Mouse (Mus musculus) spleen, adult 2 months (tissue): ENCODE results near the gene Emilin2. TPM values are rescaled to one million over a fixed set of nuclear protein-coding genes. Genes with fewer than 3 reads are reported as not detected.

Source experiments
- DNase-seq, 2 experiments: peaks; one replicate each; pipeline versions ENCODE4 v3.0.0 to v3.0.0-alpha.2; 2012 to 2021; ENCODE audit warnings: low spot score in 2 of 2, low read depth in 1 of 2
- H3K27ac ChIP-seq: fragments of 200-500 bp; 2 replicates; pipeline ENCODE4 v1.5.1; 2012; ENCODE audit warnings: low read length, inconsistent platforms; ENCODE audit not compliant: insufficient read depth
- H3K27me3 ChIP-seq: fragments of 200-500 bp; 2 replicates; pipeline ENCODE4 v1.6.1; 2012; ENCODE audit warnings: mild to moderate bottlenecking, moderate library complexity, low read length, inconsistent platforms; ENCODE audit not compliant: control insufficient read depth, insufficient read depth
- H3K36me3 ChIP-seq: fragments of 200-500 bp; 2 replicates; pipeline ENCODE4 v1.6.1; 2012; ENCODE audit warnings: mild to moderate bottlenecking, low read length, inconsistent platforms; ENCODE audit not compliant: control insufficient read depth, insufficient read depth
- H3K4me1 ChIP-seq: fragments of 200-500 bp; 2 replicates; pipeline ENCODE4 v1.6.1; 2011; ENCODE audit warnings: inconsistent platforms; ENCODE audit not compliant: control insufficient read depth, insufficient read depth, insufficient read length
- H3K4me3 ChIP-seq: fragments of 200-500 bp; 2 replicates; pipeline ENCODE4 v1.5.1; 2011; ENCODE audit warnings: mild to moderate bottlenecking, inconsistent platforms; ENCODE audit not compliant: insufficient read depth, insufficient read length; ENCODE audit errors: extremely low read depth
- CTCF ChIP-seq: fragments of 200-500 bp; IDR thresholded peaks from 2 replicates; pipeline ENCODE4 v1.5.1; 2011; ENCODE audit warnings: mild to moderate bottlenecking, inconsistent platforms; ENCODE audit not compliant: insufficient read depth, insufficient read length, insufficient replicate concordance; ENCODE audit errors: extremely low read depth
- POLR2A ChIP-seq: fragments of 200-500 bp; IDR thresholded peaks from 2 replicates; pipeline ENCODE4 v1.6.1; 2011; ENCODE audit warnings: low read depth, low read length, inconsistent platforms
- WGBS: fragments of 180-500 bp; shearing (Covaris S2); methylation state at CpG from one replicate; pipeline ENCODE4 v1.1.7; 2018; 5-methylcytosine and 5-hydroxymethylcytosine counted together
- polyA plus RNA-seq: library from polyadenylated mRNA; depleted of rRNA; stranded (reverse); fragments of >200 nt; gene quantifications from 2 replicates; pipeline ENCODE4 v1.2.3, GENCODE M21; 2012

Emilin2 gene
- polyA plus RNA-seq, 1 experiment: 20.0 TPM

DNA sequence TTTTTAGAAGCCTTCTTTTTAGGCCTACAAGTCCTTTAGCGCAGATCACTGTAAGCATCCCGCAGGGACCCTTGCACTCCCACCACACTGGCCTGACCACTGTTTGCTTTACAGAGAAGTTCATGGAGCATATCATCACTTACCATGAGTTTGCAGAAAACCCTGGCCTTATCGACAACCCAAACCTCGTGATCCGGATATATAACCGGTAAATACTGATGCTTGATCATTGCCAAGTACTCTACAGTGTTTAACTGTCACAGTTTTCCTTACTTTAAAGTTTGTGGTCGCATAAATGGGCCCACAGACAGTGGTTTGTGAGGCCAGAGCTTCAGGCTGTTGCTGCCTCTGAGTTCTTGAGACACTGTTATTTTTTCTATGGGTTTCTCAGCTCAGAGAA lies 73.3 kb downstream of the Emilin2 start:
- Histone ChIP-seq H3K27me3 (no peaks in the 10 kb centered on the region), H3K4me3 (no peak overlapping the region), H3K36me3 (peaks cover 21% of the 10 kb centered on the region), H3K4me1 (no peaks in the 10 kb centered on the region), H3K27ac (no peak overlapping the region)
- DNase-seq: no peak
- WGBS: 89% methylated on average over 7 of the region's 7 CpGs
- TF ChIP-seq POLR2A (no peak), CTCF (no peak)

DNA sequence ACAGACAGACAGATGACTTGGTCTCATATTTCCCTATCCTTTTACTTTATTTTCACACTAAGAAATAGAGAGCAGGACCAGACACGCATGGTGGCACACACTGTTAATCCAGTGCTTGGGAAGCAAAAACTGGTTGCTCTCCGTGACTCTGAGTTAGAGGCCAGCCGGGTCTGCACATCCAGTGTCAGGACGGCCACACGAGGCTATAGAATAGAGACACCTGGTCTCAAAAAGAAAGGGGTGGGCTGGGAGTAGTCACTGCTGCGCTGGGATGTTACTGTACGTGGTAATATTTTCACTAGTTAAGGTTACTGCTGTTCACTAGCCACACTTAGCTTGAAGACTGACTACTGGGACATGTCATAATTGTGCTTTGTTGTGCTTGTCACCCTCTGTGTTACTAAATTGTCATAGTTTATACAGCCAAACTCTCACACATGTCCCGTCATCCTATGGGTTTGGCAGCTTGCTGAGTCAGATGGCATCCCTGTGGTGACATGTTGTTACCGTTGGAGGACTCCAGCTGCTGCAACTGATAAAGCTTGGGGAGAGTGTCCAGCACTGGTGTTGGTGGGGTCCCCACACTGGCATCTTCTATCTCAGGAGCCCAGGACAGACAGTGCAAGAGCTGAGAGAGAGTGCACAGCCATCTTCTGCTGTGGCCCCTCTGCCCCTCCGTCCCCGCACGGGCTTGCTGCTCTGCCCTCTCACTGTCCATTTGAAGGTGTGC lies 76.4 kb downstream of the Emilin2 start:
- 83% methylated on average over 12 of the region's 12 CpGs for WGBS
- DNase-seq: no peak
- H3K27ac ChIP-seq: peak overlapping the region; percentile 64; the same call in 1 of the 2 replicates
- H3K27me3 ChIP-seq: no peaks in the 10 kb centered on the region
- H3K4me3 ChIP-seq: no peak overlapping the region
- no peaks in the 10 kb centered on the region for H3K4me1 ChIP-seq
- no peak for TF ChIP-seq POLR2A
- no peak for TF ChIP-seq CTCF
- peaks cover 24% of the 10 kb centered on the region for H3K36me3 ChIP-seq

DNA sequence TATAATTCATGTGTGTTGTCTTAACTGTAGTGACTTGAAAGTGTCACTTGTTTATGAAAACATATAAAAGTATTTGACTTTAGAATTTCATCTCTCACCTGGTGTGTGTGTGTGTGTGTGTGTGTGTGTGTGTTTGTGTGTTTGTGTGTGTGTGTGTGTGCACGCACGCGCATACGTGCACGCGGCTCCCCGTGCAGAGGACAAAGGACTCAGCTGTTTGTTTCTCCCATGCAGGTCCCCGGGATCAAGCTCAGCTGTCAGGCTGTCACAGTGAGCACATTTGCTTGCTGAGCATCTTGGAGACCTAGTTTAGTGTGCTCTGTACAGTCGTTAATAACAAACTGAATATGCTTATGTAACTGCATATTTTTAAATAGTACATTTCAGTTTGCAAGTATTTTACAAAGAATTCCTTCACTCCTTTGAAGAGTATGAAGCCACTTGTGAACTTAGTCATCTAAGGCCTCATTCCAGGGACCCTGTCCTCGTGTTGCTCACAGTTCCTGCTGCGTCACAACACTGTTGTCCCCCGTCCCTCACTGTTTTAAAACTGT lies 77.7 kb downstream of the Emilin2 start:
- H3K36me3 ChIP-seq: peaks cover 24% of the 10 kb centered on the region
- DNase-seq: no peak
- no peaks in the 10 kb centered on the region for H3K27me3 ChIP-seq
- H3K27ac ChIP-seq: no peak overlapping the region; the same call in 1 of the 2 replicates
- no peak overlapping the region for H3K4me3 ChIP-seq
- no peaks in the 10 kb centered on the region for H3K4me1 ChIP-seq
- TF ChIP-seq POLR2A (no peak), CTCF (no peak)
- WGBS: 94% methylated on average over 12 of the region's 12 CpGs

GRCm38 (mm10) chr17:71233210-71233609 lies 78.6 kb downstream of the Emilin2 start:
- H3K4me1 ChIP-seq: no peaks in the 10 kb centered on the region
- 93% methylated on average over 4 of the region's 4 CpGs for WGBS
- no peak for DNase-seq
- no peak overlapping the region for H3K4me3 ChIP-seq
- H3K36me3 ChIP-seq: peaks cover 21% of the 10 kb centered on the region
- TF ChIP-seq POLR2A: no peak
- no peak for TF ChIP-seq CTCF
- no peaks in the 10 kb centered on the region for H3K27me3 ChIP-seq
- no peak overlapping the region for H3K27ac ChIP-seq

DNA sequence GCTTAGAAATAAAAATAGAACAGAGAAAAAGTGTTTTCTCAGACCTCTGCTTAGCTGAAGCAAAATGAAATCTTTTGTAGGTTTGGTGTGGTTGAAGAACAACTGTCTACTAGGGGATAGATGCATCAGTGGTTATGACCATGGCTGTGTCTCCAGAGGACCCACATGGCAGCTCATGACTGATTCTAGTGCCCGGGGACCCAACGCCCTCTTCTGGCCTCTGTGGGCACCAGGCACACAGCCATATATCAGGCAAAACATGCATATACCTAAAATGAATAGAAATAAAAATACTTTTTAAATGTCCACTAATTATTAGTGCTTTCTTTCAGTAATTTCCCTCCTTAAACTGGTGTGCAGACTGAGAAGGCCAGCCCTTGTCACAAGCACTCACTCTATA lies 79.8 kb downstream of the Emilin2 start:
- Histone ChIP-seq H3K36me3 (peaks cover 20% of the 10 kb centered on the region), H3K27ac (no peak overlapping the region), H3K4me3 (no peak overlapping the region), H3K27me3 (no peaks in the 10 kb centered on the region), H3K4me1 (no peaks in the 10 kb centered on the region)
- TF ChIP-seq POLR2A: no peak
- no peak for TF ChIP-seq CTCF
- 79% methylated on average over 2 of the region's 2 CpGs for WGBS
- no peak for DNase-seq

DNA sequence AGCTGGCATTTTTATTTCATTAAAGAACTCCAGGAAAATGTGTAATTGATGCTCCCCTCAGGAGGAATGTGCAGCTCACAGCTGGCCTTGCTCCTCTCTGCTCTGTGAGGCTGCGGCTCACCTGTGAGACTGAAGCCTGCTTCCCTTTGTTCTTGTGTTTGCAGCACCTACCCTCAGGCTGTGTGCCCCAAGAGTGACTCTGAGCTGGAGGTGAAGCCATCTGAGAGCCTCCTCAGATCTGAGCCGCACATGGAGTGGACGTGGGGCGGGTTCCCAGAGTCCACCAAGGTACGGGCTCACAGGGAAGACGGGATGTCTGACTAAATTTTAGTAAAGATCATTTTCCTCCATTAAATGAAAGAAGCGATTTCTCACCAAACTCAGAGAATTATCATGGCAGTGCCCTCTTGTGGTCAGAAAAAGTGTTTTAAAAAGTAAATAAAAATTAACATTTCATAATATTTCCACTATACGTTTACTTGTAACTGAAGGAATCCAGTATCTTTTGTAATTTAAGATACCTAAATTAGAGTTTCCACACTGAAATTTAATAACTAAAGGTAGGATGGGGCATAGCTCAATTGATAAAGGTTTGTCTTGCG lies 81.6 kb downstream of the Emilin2 start:
- TF ChIP-seq POLR2A: no peak
- no peak for TF ChIP-seq CTCF
- WGBS: 84% methylated on average over 9 of the region's 9 CpGs
- Histone ChIP-seq H3K4me1 (peaks cover 1% of the 10 kb centered on the region; the same call in 1 of the 2 replicates), H3K27me3 (no peaks in the 10 kb centered on the region), H3K36me3 (peaks cover 16% of the 10 kb centered on the region), H3K27ac (no peak overlapping the region), H3K4me3 (no peak overlapping the region)
- no peak for DNase-seq

- H3K27me3 ChIP-seq: no peaks in the 10 kb centered on the region
- H3K4me3 ChIP-seq: no peak overlapping the region
- H3K4me1 ChIP-seq: peaks cover 9% of the 10 kb centered on the region
- DNase-seq: no peak
- 89% methylated on average over 7 of the region's 7 CpGs for WGBS
- peaks cover 14% of the 10 kb centered on the region for H3K36me3 ChIP-seq
- H3K27ac ChIP-seq: no peak overlapping the region
- TF ChIP-seq CTCF: no peak
- no peak for TF ChIP-seq POLR2A
Measured at GRCm38 (mm10) chr17:71228651-71229050, 83.1 kb downstream of the Emilin2 start.
